Mouse (Mus musculus): ENCODE data around the gene Olfr772. TPM values are rescaled to one million over a fixed set of nuclear protein-coding genes. Genes with fewer than 3 reads are reported as not detected.
"Not testable (repeated sequence)": the region's sequence is repeated elsewhere in the genome, so short reads cannot be mapped to it uniquely, and the experiment has no call there.

The Olfr772 gene
- polyA plus RNA-seq (2015; fragmentation: Nextera tagmentation; extraction: Ambion mirVana) = not detected in 2 replicates

DNA sequence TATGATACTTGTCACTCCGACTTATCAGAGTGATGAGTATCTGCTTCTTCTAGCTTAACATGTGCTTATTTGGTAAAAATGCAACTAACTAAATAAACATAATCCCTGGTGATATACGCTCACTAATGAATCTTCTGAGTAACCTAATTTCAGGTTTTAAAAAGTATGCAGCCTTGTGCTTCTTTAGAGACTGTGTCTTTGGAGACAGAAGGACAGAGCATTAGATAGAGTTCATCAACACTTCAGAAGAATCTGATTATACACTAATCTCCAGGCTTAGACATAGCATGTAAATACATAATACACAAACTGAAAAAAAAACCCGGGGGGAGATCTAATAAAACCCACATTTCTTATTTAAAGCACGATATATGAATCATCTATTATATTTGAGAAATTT is at the start of gene Olfr772:
Olfr772 (minus strand) TSS at position 101 of the 400 bp plus-strand sequence.
- H3K9ac ChIP-seq (replicated peaks); ATAC-seq (replicated peaks); H3K27me3 ChIP-seq; H3K4me3 ChIP-seq; H3K27ac ChIP-seq (replicated peaks); H3K4me2 ChIP-seq (replicated peaks); H3K36me3 ChIP-seq; H3K9me3 ChIP-seq; H3K4me1 ChIP-seq: not testable (repeated sequence)
- 88% methylated on average over 3 of the region's 4 CpGs for WGBS

- H3K4me2 ChIP-seq (replicated peaks); H3K27ac ChIP-seq (replicated peaks); H3K9me3 ChIP-seq; H3K36me3 ChIP-seq; ATAC-seq (replicated peaks); H3K4me3 ChIP-seq; H3K27me3 ChIP-seq; H3K4me1 ChIP-seq; H3K9ac ChIP-seq (replicated peaks): not testable (repeated sequence)
Observed at GRCm38 (mm10) chr10:129187319-129187718, 9.6 kb upstream of the Olfr772 start, which contains the start of gene Olfr773. Olfr773 (minus strand) TSS chr10:129187419.

DNA sequence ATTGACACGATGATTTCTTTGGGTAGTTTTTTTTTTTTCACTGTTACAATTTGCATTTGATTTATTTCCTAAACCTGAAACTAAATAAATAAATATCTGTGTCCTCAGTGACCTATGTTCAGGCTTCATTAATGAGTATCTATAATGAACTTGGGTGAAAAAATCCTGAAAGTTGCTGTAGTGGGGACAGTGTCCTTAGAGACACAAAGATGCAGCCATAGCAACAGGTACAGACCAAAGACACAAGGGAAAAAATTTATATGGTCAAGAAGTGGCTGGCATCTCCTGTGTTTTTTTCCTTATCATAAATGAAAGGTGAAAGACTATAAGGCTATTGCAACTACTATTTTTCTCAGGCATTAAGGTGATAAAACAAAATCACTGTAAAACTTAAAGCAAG is 13.1 kb downstream of the Olfr772 start, which contains the start of gene Olfr771:
Olfr771 (minus strand) TSS at position 101 of the 400 bp plus-strand sequence.
- H3K36me3 ChIP-seq = no peaks in the 10 kb centered on the region
- ATAC-seq (replicated peaks) = no peak
- 89% methylated on average over 1 of the region's 1 CpGs for WGBS
- H3K27me3 ChIP-seq = no peaks in the 10 kb centered on the region
- H3K4me3 ChIP-seq = no peak within 1 kb of the TSS
- H3K4me1 ChIP-seq = no peaks in the 10 kb centered on the region
- no peak within 1 kb of the TSS for H3K4me2 ChIP-seq (replicated peaks)
- no peak within 1 kb of the TSS for H3K9ac ChIP-seq (replicated peaks)
- no peaks in the 10 kb centered on the region for H3K9me3 ChIP-seq
- no peak within 1 kb of the TSS for H3K27ac ChIP-seq (replicated peaks)

DNA sequence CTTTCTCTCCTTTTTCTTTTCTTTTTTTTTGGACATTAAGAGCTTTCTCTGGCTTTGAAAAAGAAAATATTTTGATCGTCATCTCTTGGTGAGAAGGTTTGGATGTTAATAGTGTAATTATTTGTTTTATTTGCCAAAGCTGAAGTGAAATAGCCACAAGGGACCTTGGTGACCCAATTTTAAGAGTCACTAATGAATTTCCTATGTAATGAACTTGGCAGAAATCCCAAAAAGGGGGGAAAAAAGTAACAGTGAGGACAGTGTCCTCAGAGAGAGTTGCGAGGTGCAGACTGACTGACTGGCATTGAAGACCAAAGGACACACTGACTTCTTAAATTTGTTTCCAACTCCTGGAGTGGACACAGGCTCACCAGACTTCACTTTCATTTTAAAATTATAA is 38.8 kb downstream of the Olfr772 start, which contains the start of gene Olfr770:
Olfr770 (minus strand) TSS at position 101 of the 400 bp plus-strand sequence.
- Histone ChIP-seq H3K4me2 (replicated peaks) (no peak within 1 kb of the TSS), H3K4me1 (no peaks in the 10 kb centered on the region), H3K4me3 (no peak within 1 kb of the TSS), H3K9ac (replicated peaks) (no peak within 1 kb of the TSS), H3K27ac (replicated peaks) (no peak within 1 kb of the TSS), H3K36me3 (no peaks in the 10 kb centered on the region), H3K9me3 (no peaks in the 10 kb centered on the region), H3K27me3 (no peaks in the 10 kb centered on the region)
- 49% methylated on average over 2 of the region's 2 CpGs for WGBS
- ATAC-seq (replicated peaks) = no peak

Other genes starting within 250 kb of the Olfr772 start
- 2.1 TPM in 2 replicates for gene Itga7, start 244.1 kb downstream of the Olfr772 start, polyA plus RNA-seq (2015; fragmentation: Nextera tagmentation; extraction: Ambion mirVana)
- not detected in 2 replicates for gene Mettl7b, start 216.9 kb downstream of the Olfr772 start, polyA plus RNA-seq (2015; fragmentation: Nextera tagmentation; extraction: Ambion mirVana)
- not detected in 2 replicates for gene Olfr9, start 188.5 kb downstream of the Olfr772 start, polyA plus RNA-seq (2015; fragmentation: Nextera tagmentation; extraction: Ambion mirVana)
- not detected in 2 replicates for gene Olfr763, start 167.1 kb downstream of the Olfr772 start, polyA plus RNA-seq (2015; fragmentation: Nextera tagmentation; extraction: Ambion mirVana)
- not detected in 2 replicates for gene Olfr764-ps1, start 138.0 kb downstream of the Olfr772 start, polyA plus RNA-seq (2015; fragmentation: Nextera tagmentation; extraction: Ambion mirVana)
- not detected in 2 replicates for gene Olfr765, start 127.9 kb downstream of the Olfr772 start, polyA plus RNA-seq (2015; fragmentation: Nextera tagmentation; extraction: Ambion mirVana)
- gene Olfr766-ps1, start 108.9 kb downstream of the Olfr772 start, polyA plus RNA-seq (2015; fragmentation: Nextera tagmentation; extraction: Ambion mirVana) = not detected in 2 replicates
- gene Olfr767, start 95.0 kb downstream of the Olfr772 start, polyA plus RNA-seq (2015; fragmentation: Nextera tagmentation; extraction: Ambion mirVana) = not detected in 2 replicates
- gene Olfr768, start 78.5 kb downstream of the Olfr772 start, polyA plus RNA-seq (2015; fragmentation: Nextera tagmentation; extraction: Ambion mirVana) = not detected in 2 replicates
- gene Olfr769, start 60.1 kb downstream of the Olfr772 start, polyA plus RNA-seq (2015; fragmentation: Nextera tagmentation; extraction: Ambion mirVana) = not detected in 2 replicates
- not detected in 2 replicates for gene Olfr770, start 38.9 kb downstream of the Olfr772 start, polyA plus RNA-seq (2015; fragmentation: Nextera tagmentation; extraction: Ambion mirVana)
- gene Olfr771, start 13.2 kb downstream of the Olfr772 start, polyA plus RNA-seq (2015; fragmentation: Nextera tagmentation; extraction: Ambion mirVana) = not detected in 2 replicates
- gene Olfr773, start 9.5 kb upstream of the Olfr772 start, polyA plus RNA-seq (2015; fragmentation: Nextera tagmentation; extraction: Ambion mirVana) = not detected in 2 replicates
- gene Olfr774, start 58.3 kb upstream of the Olfr772 start, polyA plus RNA-seq (2015; fragmentation: Nextera tagmentation; extraction: Ambion mirVana) = not detected in 2 replicates
- gene Olfr775, start 70.5 kb upstream of the Olfr772 start, polyA plus RNA-seq (2015; fragmentation: Nextera tagmentation; extraction: Ambion mirVana) = not detected in 2 replicates
- gene Olfr776, start 81.2 kb upstream of the Olfr772 start, polyA plus RNA-seq (2015; fragmentation: Nextera tagmentation; extraction: Ambion mirVana) = not detected in 2 replicates
- gene Olfr777, start 93.6 kb upstream of the Olfr772 start, polyA plus RNA-seq (2015; fragmentation: Nextera tagmentation; extraction: Ambion mirVana) = not detected in 2 replicates
- not detected in 2 replicates for gene Olfr780, start 140.2 kb upstream of the Olfr772 start, polyA plus RNA-seq (2015; fragmentation: Nextera tagmentation; extraction: Ambion mirVana)
- not detected in 2 replicates for gene Olfr781, start 150.9 kb upstream of the Olfr772 start, polyA plus RNA-seq (2015; fragmentation: Nextera tagmentation; extraction: Ambion mirVana)
- not detected in 2 replicates for gene Olfr782, start 170.9 kb upstream of the Olfr772 start, polyA plus RNA-seq (2015; fragmentation: Nextera tagmentation; extraction: Ambion mirVana)
- gene Olfr784, start 206.2 kb upstream of the Olfr772 start, polyA plus RNA-seq (2015; fragmentation: Nextera tagmentation; extraction: Ambion mirVana) = 0.05 TPM in 2 replicates
- gene Olfr785, start 227.5 kb upstream of the Olfr772 start, polyA plus RNA-seq (2015; fragmentation: Nextera tagmentation; extraction: Ambion mirVana) = not detected in 2 replicates
- not detected in 2 replicates for gene Olfr786, start 249.4 kb upstream of the Olfr772 start, polyA plus RNA-seq (2015; fragmentation: Nextera tagmentation; extraction: Ambion mirVana)